Mouse (Mus musculus): ENCODE measurements around the gene Dio3. TPM values are rescaled to one million over a fixed set of nuclear protein-coding genes. Genes with fewer than 3 reads are reported as not detected.

Gene Dio3
- under 1 TPM; 0.23 to 0.48 TPM for total RNA-seq (2021)
- long read RNA-seq, experiment 1 = 0 reads
- long read RNA-seq, experiment 2, partial matches to known transcripts = 0 of 3 reads
- long read RNA-seq, experiment 2, other reads (novel, unspliced or antisense) = 0 of 3 reads

- peak; percentile 40 to 56 for DNase-seq (ENCODE audit: low spot score in 2 of 2)
Measured at GRCm38 (mm10) chr12:110278853-110279252, at the start of gene Dio3. Gene Dio3, plus strand, starts transcription at chr12:110279068.

- DNase-seq (ENCODE audit: low spot score in 2 of 2) = no peak
Measured at GRCm38 (mm10) chr12:110230296-110230695, 48.6 kb upstream of the Dio3 start.

- DNase-seq (ENCODE audit: low spot score in 2 of 2) = no peak
Measured at GRCm38 (mm10) chr12:110230767-110231166, 48.1 kb upstream of the Dio3 start.

- no peak for DNase-seq (ENCODE audit: low spot score in 2 of 2)
Measured at GRCm38 (mm10) chr12:110231709-110232600, 46.9 kb upstream of the Dio3 start.

GRCm38 (mm10) chr12:110235908-110236307 is 43.0 kb upstream of the Dio3 start:
- no peak for DNase-seq (ENCODE audit: low spot score in 2 of 2)

- no peak for DNase-seq (ENCODE audit: low spot score in 2 of 2)
Measured at GRCm38 (mm10) chr12:110237046-110237445, 41.8 kb upstream of the Dio3 start.

GRCm38 (mm10) chr12:110239358-110239757 is 39.5 kb upstream of the Dio3 start:
- DNase-seq (ENCODE audit: low spot score in 2 of 2) = no peak

DNA sequence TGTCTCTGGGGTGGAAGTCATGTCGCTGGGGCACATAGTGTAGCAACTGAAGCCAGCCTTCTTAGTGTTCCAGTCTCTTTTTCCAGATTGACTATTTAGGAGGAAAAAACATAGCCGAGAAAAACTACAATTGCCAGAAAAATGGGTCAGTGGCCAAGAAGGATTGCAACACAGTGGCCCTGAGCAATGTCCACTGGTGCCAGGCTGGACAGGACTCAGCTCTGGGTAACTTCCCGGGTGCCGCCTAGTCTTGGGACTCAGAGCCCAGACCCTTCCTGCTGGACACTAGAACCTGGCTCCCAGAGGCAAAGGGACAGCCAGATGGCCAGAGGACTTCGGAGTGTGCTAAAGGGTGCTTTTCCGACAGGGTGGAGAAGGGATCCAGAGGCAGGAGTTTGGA is 34.3 kb upstream of the Dio3 start:
- peak; percentile 28 to 42 for DNase-seq (ENCODE audit: low spot score in 2 of 2)

DNA sequence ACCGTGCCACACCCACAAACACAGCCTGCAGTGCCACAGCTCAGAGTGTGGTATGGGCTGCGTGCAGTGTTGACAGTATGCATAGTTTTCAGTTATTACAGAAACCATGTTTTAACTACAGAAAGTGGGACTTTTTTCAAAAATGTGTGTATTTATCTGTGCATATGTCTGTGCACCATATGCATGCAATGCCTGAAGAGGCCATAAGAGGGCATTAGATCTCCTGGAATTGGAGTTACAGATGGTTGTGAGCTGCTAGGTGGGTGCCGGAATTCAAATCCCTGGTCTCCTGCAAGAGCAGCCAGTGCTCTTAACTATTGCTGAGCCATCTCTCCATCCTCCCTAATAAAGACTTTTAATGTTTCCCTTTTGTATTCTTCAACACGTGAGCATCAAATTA is 33.4 kb upstream of the Dio3 start:
- DNase-seq (ENCODE audit: low spot score in 2 of 2) = no peak

DNA sequence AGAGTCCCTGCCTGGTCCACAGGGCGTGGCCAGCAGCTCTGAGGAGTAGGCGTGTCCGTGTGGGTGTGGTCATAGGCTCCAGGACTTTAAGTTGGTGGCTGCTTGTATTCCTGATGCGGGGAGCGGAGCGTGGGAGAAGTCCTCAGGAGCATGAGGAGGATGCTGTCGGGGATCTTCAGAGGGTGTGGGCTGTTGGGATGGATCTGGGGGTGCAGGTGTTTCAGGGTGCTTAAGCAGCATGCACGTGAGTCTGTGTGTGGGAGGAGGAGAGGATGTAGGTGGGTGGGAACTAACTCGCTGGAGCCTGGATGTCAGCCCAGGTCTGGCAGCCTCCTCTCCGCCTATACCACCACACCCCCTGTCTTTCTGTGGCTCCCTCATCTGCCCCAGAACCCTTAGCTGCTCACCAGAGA is 26.7 kb upstream of the Dio3 start:
- no peak for DNase-seq (ENCODE audit: low spot score in 2 of 2)

DNA sequence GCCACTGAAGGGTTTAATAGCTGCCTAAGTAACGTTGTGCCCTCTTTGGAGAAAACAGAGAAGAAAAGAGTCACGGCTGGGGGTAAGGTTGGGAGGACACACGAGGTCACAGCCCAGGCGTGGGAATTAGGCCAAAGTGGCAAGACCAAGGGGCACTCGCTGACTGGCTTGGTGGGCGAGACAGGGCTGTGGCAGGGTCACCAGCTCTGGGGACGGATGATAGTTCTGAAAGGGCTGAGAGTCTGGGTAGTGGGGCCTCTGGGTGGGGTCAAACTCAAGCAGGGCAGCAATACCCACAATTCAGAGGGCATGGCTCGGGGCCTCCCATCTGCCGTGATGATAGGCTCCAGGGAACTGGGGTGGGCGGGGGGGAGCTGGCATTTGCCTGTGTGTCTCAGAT is 23.1 kb upstream of the Dio3 start:
- DNase-seq (ENCODE audit: low spot score in 2 of 2) = no peak

DNA sequence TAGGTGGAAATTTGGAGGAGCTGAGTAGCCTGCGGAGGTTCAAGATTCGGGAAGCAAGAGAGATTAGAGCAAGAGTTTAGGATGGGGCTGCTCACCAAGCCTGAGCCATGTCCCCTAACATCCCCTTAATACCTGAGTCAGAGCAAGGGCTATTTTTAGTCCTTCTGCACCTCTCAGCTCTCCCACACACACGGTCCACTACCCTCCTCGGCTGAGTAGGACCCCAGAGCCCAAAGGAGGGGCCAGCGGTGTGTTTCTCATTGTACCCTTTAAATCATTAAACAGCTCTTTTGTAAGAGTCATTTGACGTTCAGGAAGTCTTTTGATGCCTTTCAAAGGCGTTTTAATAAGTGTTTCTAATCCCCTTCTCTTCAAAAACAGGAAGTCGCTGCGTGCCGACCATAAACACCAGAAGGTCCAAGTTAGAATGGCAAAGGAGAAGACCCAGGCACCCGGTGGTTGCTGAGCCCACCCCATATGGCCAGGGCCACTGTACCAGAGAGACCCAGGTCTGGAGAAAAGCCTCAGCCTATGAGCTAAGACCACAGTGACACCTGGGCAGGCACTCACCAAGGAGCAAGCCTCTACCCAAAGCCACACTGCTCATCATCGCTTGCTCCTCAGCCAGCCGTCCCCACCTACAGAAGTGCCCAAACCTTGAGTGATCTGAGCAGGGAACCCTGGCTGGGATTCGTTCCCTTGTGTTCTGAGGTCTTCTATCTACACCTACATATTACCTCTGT is 22.2 kb upstream of the Dio3 start:
- no peak for DNase-seq (ENCODE audit: low spot score in 2 of 2)

DNA sequence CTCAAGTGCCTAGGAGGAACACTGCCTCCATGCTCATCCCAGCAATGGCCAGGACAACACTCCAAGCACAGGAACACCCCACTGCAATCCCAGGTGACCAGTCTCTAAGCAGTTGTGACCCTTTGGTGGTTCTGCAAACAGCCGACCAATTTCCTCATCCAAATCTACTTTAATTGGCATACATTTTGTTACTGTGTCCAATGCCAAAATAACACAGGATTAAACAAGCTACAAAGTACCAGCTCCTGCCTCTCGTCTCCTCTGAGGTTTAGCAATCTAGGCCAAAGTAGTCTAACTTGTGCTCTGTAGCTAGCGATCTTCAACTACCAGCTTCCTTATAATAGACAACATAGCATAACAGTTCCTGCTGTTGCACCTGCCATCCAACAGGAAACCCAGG is 10.6 kb upstream of the Dio3 start:
- no peak for DNase-seq (ENCODE audit: low spot score in 2 of 2)

DNA sequence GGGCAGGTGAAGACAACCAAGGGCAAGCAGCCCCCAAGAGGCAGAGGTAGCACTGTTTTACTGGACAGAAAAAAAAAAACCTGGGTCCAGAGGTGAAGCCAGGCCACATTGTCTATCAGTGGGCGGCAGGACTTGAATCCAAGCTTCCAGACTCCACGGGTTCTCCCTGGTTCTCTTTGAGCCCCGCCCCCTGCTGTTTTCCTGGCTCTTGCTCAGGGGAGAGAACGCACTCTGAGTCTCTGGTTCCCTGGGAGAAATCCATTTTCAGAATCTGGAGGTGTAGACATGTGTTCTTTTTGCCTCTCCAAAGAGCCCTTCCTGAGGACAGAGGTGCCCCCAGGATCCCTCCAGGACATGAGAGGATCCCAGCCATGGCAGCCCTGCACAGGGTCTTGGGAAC is 9.2 kb upstream of the Dio3 start:
- DNase-seq (ENCODE audit: low spot score in 2 of 2) = no peak

DNA sequence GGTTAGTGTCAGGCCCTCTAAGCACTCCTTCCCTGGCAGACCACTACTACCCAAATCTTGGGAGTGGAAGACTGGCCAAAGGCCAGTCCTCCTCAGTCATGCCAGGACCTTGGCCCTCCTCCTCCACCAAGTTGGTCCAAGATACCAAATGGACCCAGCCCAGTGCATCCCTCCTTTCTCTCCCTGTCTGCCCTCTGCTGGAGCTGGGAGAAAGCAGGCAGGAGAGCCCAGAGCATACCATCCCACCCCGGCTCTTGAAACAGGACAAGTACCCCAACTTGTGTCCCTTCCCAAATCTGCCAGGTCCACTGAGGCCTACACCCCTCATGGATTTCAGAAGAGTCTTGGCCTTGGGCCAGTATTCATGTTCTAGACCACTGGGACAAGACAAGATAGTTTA is 2.8 kb upstream of the Dio3 start:
- no peak for DNase-seq (ENCODE audit: low spot score in 2 of 2)

DNA sequence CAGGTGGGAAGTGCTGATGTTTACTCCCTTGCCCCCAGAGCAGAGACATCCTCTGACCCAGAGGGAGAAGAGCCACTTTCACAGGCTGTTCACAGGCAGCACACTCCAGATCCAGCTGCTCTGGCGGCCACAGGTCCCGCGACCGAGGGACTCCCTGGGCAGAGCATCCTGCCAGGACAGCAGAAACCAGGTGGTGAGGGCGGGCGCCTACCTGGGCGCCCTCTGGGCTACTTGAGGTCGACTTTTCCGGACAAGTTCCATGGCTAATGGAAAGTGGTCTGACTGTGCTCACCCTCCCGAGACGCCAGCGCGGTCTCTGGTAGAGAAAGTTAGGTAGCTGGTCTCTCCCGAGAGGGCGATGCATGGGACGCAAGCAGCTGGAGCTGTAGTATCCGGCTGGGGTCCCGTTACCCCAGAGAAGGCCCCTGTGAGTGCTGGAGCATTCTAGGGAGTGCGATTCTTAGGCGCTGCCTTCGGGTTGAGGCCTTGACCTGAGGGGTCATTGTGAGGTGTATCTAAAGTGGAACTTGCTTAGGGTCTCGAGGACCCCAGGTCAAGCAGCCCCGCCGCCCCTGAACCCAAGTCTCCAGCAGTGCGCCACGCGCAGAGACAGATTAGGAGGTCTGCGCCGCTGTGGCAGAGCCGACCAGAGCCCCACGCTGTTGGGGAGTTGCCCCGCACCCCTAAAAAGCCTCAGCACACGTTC is 1.5 kb upstream of the Dio3 start:
- DNase-seq (ENCODE audit: low spot score in 2 of 2) = no peak

DNA sequence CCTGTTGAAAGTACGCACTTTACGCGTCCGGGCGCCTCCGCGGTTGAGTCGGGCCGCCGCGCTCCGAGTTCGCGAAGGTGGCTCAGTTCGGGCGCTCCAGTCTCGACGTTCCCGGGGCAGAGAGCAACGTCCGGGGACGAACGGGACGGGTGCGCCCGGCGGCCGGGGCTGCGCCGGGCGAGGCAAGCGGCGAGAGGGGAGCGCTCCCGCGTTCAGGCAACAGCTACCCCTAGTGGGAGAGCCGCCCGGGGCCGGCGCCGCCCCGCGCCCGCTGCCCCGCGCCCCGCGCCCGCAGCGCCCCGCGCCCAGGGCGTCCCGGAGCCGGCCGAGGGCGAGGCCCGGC is 932 bp upstream of the Dio3 start:
- DNase-seq (ENCODE audit: low spot score in 2 of 2) = peak; percentile 27 to 53

GRCm38 (mm10) chr12:110280373-110280772 is 1.5 kb downstream of the Dio3 start:
- no peak for DNase-seq (ENCODE audit: low spot score in 2 of 2)

DNA sequence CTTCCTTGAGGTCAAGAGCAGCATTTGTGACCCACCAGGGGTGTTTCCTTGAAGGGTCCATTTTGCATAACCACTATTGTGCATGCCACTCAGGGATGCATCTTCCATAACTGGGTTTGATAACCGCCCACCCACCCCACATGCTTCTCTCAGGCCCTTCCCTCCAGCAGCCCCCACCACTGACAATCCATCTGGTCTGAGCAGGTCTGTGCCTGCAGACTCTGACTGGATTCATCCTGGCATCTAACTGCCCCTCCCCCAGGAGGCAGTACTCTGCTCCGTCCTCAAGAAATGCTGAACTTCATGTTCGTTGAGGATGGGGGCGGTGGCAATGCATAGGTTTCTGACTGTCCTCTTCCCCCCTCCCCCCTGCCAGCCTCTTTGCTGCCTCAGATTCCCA is 4.9 kb downstream of the Dio3 start:
- DNase-seq (ENCODE audit: low spot score in 2 of 2) = no peak

DNA sequence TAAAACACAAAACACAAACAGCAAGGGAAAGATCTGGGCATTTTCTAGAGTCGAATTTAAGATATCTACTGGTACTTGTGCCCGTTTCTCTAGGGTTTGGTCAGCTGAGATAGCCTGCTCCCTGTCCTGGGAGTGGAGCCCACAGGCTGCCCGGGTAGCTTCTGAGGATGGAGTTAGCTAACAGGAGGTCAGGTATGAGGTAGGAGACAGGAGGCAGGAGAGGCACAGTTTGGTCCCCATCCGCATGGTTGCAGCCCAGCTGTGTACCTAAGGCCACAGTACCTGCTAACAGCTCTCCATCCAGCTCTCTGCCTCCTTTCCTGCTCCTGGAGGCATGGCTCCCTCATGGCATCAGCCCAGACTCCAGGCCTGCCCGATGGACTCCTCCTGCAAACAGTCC is 13.9 kb downstream of the Dio3 start:
- DNase-seq (ENCODE audit: low spot score in 2 of 2) = no peak

GRCm38 (mm10) chr12:110294891-110295290 is 16.0 kb downstream of the Dio3 start:
- no peak for DNase-seq (ENCODE audit: low spot score in 2 of 2)

- DNase-seq (ENCODE audit: low spot score in 2 of 2) = no peak
Measured at GRCm38 (mm10) chr12:110298653-110299052, 19.8 kb downstream of the Dio3 start.

All from adrenal gland, adult 18-20 months (tissue).